Mouse (Mus musculus): ENCODE data around the gene Pla1a. TPM values are rescaled to one million over a fixed set of nuclear protein-coding genes. Genes with fewer than 3 reads are reported as not detected.
"Not testable (repeated sequence)": the region's sequence is repeated elsewhere in the genome, so short reads cannot be mapped to it uniquely, and the experiment has no call there.

Gene Pla1a
- total RNA-seq (2022) = 1 to 10 TPM; 2.5 to 4.7 (median 3.6) TPM

- DNase-seq (ENCODE audit: low spot score in 2 of 2) = no peak
These were observed at the start of gene Pla1a for GRCm38 (mm10) chr16:38432498-38433425. Pla1a (minus strand) TSS chr16:38433145.

- DNase-seq (ENCODE audit: low spot score in 2 of 2) = no peak
These were observed 48.4 kb upstream of the Pla1a start for GRCm38 (mm10) chr16:38481327-38481726.

GRCm38 (mm10) chr16:38478296-38478695 lies 45.4 kb upstream of the Pla1a start:
- no peak for DNase-seq (ENCODE audit: low spot score in 2 of 2)

DNA sequence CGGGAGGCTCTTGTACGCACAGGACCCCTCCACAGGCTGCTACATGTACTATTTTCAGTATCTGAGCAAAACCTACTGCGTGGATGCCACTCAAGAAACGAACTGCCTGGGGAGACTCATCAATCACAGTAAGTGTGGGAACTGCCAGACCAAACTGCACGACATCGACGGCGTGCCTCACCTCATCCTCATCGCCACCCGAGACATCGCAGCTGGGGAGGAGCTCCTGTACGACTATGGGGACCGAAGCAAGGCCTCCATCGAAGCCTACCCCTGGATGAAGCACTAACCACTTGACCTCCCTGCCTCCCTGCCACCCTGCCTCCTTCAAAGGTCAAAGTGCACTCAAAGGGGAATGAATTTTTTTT lies 44.3 kb upstream of the Pla1a start:
- DNase-seq (ENCODE audit: low spot score in 2 of 2) = not testable (repeated sequence)

GRCm38 (mm10) chr16:38476312-38477240 lies 43.6 kb upstream of the Pla1a start:
- peak in 1 of 2 experiments; percentile 8 for DNase-seq (ENCODE audit: low spot score in 2 of 2)

DNA sequence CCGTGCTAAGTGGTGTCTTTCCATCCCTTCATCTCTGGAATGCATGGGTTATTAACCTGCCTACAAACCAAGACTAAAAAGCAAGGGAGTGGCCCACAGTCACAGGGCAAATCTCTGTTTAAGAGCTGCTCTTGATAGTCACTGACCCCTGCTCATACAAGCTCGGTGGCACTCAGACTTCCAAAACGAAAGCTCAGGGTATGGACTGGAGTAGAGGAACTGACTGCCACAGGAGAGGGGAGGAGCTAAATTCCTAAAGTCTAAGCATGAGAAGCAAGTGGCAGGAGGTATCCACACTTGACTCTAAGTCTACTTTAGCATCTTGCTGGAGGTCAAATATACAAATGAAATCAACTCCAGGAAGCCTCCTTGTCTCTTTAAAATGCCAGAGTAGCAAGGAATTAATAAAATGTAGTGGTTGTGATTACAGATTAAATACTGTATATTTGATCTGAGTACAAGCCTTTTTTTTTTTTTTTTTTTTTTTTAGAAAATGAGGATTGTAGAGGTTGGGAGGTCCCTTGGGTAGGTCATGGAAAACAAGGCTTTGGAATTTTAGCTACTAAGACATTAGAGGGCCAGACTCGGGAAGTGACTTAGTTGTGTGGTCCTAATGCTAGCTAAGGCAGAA lies 42.9 kb upstream of the Pla1a start:
- DNase-seq (ENCODE audit: low spot score in 2 of 2) = no peak

DNA sequence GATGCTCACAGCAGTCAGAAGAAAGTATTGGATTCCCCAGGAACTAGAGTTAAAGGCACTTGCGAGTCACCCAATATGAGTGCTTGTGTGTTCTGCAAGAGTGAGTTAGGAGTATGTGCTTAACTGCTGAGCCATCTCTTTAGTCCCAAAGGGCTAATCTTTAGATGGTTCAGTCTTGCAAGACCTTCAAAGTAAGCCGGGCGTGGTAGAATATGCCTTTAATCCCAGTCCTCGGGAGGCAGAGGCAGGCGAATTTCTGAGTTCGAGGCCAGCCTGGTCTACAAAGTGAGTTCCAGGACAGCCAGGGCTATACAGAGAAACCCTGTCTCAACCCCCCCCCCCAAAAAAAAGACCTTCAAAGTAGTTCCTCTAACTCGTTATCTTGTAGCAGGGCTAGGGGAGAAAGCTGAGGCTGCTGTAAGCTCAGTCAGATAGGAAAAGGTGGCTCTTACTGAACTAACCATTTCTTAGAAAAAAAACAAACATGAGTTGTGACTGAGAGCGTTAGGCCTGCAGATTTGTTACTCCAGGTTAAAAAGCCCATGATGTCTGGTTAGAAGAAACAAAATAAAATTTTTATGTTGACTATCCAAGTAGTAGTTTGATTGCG lies 41.8 kb upstream of the Pla1a start:
- no peak for DNase-seq (ENCODE audit: low spot score in 2 of 2)

GRCm38 (mm10) chr16:38473661-38474060 lies 40.7 kb upstream of the Pla1a start:
- DNase-seq (ENCODE audit: low spot score in 2 of 2) = no peak

DNA sequence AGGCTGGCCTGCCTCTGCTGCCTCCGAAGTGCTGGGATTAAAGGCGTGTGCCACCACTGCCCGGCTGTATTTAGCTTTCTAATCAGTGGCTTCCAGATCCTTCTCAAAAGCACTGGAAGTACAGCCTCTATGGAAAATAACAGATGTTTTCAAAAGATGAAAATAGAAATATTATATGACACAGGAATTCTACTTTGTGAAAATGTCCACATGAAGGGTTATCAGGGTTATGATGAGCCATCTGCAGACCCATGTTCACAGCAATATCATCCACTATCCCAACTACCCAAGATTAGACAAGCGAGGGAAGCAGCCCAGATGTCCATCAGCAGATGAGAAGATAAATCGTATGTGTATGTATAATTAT lies 39.5 kb upstream of the Pla1a start:
- no peak for DNase-seq (ENCODE audit: low spot score in 2 of 2)

DNA sequence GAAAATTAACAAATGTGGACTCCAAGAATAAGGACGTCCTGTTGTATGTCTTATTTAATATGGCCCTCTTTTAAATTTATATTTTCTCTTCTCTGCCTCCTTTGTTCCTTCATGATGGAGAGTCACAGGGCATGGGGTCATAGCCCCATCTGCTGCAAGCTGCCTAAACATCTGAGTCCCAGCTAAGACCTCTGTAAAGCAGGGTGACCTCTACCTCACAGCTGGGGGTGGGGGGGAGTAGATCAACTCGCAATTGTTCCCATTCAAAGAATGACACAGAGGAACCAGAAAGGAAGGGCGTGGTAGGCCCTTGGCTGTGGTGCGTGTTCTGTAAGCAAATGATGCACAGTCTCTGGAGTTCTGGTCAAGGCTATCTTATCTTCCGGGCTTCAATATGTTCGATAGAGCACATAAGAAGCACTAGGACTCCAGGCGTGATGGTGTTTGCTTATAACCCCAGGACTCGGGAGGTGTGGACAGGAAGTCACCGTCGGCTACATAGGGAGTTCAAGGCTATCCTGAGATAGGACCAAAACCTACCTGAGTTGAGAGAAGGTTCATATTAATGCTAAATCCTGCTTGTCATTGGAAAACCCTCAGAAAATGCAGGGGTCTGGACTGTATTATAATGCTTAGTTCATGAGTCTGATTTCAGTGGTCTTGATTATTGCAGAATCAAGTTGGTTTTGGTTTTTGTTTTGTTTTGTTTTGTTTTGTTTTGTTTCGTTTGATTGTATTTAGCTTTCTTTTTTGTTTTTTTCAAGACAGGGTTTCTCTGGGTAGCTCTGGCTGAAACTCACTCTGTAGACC lies 39.0 kb upstream of the Pla1a start:
- DNase-seq (ENCODE audit: low spot score in 2 of 2) = no peak

DNA sequence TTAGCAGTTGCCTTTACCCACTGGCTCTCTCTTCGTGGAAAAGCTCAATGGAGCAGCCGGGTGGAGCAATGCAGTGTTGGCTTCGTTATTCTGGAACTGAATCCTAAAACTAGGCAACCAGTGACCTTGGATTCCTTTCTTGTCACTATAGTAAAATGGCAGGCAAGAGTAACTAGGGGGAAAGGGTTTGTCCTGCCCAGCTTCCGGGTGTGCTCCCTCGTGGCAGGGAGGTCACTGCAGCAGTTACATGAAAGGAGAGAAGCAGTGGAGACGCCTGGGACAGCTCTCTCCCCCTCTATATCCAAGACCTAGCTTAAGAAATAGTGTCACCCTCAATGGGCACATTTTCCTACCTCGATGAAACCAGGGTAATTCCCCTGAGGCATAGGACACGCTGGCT lies 36.5 kb upstream of the Pla1a start:
- DNase-seq (ENCODE audit: low spot score in 2 of 2) = no peak

DNA sequence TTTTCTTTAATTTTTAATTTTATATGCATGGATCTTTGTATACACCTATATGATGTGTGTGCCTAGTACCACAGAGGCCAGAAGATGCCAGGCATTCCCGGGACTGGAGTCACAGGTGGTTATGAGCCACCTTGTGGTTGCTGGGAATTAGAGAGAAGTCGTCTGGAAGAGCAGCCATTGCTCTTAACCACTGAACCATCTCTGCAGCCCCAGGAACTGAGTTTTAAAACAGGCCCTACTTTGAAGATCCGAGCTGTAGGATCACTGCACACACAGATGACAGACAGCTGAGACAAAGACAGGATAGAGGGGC lies 35.7 kb upstream of the Pla1a start:
- no peak for DNase-seq (ENCODE audit: low spot score in 2 of 2)

- no peak for DNase-seq (ENCODE audit: low spot score in 2 of 2)
These were observed 35.2 kb upstream of the Pla1a start for GRCm38 (mm10) chr16:38467917-38468705.

DNA sequence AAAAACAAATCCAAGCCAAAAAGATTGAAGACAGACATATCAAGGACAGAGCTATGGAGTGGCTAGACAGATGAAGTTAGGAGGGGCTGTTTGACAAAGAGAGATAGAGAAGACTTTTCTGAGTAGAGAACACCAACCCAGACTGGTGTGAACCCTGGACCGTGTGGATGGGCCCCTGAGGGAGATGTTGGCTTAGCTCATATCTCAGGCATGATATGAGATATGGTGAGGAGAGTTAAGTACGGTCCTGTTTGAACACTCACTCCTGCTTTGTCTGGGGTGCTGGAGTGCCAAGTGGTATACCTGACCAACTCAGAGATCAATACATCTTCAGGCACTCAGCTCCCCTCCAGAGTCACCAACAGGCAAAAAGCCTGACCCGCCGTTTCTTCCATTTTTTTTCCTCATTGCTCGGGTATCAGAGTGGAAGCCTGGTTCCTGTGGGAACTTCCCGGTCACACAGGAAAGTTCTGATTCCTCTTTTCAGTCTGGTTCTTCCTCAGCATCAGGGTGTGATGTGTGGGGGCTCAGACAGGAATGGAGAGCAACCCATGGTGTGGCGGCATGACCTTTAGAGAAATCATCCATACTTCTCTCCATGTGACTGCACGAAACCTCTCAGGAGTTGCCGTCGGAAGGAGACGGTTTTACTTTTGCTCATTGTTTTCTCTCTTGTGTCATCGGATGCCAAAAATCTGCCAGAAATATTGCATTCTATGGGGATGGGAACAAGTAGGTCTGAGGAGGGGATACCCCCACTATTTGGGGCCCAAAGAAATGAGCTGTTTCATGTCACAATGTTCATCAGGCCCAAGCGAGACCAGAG lies 34.4 kb upstream of the Pla1a start:
- DNase-seq (ENCODE audit: low spot score in 2 of 2) = no peak

- DNase-seq (ENCODE audit: low spot score in 2 of 2) = no peak
These were observed 33.1 kb upstream of the Pla1a start for GRCm38 (mm10) chr16:38466089-38466488.

- DNase-seq (ENCODE audit: low spot score in 2 of 2) = no peak
These were observed 30.4 kb upstream of the Pla1a start for GRCm38 (mm10) chr16:38463305-38463704.

DNA sequence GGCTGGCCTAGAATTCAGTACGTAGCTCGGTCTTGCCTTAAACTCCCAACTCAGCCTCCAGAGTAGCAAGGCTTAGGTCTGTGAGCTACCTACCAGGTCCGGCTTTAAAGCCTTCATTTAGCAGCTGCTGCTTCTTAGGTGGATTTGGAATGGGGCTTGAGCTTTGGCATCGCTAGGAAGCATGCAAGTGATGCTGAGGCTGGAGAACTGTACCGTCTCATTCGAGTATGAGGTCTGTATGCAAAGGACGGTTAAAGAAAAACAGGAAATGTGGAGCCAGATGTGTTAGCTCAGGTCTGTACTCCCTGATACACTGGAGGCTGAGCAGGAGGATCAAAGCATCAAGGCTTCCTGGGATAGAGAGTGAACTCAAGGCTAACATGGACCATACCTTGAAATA lies 29.2 kb upstream of the Pla1a start:
- no peak for DNase-seq (ENCODE audit: low spot score in 2 of 2)

GRCm38 (mm10) chr16:38461749-38462148 lies 28.8 kb upstream of the Pla1a start:
- DNase-seq (ENCODE audit: low spot score in 2 of 2) = no peak

GRCm38 (mm10) chr16:38459990-38460389 lies 27.0 kb upstream of the Pla1a start:
- no peak for DNase-seq (ENCODE audit: low spot score in 2 of 2)

Measured in gastrocnemius, adult 8-10 months (tissue).